Mouse (Mus musculus) gastrocnemius, postnatal 4 days (tissue): ENCODE measurements at regions not wholly inside any gene's neighbourhood (a gene's known extent, or its start where the extent isn't known, plus 50 kb on each side); places are given as distances from the start of the nearest gene placed in this dataset.

Source experiments
- DNase-seq, 2 experiments: peaks; one replicate each; pipeline ENCODE4 v3.0.0; 2021 to 2022; ENCODE audit warnings: low spot score in 2 of 2, mixed read lengths in 2 of 2

- no peak for DNase-seq
Observed at GRCm38 (mm10) chr6:89005094-89005493, 103.0 kb downstream of the Tpra1 start.

GRCm38 (mm10) chr6:89006997-89007396 is 104.9 kb downstream of the Tpra1 start:
- DNase-seq: no peak

GRCm38 (mm10) chr6:89007516-89007915 is 105.5 kb downstream of the Tpra1 start:
- no peak for DNase-seq

- peak; percentile 42 to 62 for DNase-seq
Observed at GRCm38 (mm10) chr6:89008614-89009171, 106.6 kb downstream of the Tpra1 start.

- DNase-seq: no peak
Observed at GRCm38 (mm10) chr6:89012998-89013689, 111.1 kb downstream of the Tpra1 start.

DNA sequence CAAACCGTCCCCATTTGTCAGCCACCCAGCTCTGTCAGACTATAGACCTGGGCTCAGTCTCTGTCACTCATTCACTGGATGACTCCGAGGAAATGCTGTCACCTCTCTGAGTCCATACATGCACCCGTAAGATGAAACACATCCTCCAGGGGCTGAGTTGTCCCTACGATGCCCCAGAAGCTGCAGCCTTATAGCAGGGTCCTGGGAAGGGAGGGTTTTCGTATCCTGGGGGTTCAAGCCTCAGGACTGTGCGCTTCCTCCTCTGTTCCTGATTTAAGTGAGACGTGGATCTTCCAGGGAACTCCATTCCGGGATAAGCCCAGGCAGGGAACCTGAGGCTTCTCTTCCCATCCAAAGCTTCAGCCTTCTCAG is 111.6 kb downstream of the Tpra1 start:
- DNase-seq: no peak

- DNase-seq: no peak
Observed at GRCm38 (mm10) chr6:89024101-89024650, 122.1 kb downstream of the Tpra1 start.

DNA sequence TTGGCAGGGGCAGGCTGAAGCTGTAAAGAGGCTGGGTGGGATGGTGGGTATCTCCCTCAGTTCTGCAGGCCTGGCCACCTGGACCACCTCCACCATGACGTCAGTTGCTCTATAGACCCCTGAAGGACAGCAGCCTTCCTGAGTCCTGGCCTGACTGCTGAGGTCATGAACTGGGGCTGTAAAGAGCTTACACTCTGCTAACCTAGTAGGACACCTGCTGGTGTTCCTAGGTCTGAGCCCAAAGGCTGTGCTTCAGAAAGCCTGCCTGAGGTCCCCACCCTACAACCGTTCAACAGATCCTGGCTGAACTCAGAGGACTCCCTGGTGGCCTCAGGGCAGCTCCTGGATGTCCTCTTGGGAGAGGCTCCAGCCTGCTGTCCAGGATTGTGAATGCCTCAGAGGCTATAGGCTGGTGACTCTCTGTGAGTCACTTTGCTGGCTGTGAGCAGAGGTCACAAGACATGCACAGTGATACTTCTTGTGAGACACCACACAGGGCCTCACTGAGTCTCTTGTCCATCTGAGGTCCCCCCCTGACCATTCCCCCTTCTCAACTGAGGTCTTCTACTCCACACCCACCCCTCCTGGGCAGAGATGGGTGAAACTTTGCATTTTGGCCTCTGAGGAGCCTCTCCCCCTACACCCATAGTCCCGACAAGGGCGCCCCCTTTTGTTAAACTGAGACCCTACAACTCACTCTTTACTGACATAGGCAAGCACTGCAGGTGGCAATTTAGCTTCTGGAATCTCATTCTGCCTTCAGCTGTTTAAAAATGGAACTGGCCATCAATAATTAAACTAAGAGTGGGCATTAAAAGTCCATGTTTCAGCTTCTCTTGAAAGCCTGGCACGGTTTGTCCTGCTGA is 131.6 kb downstream of the Tpra1 start:
- DNase-seq: no peak

- no peak for DNase-seq
Observed at GRCm38 (mm10) chr6:89034455-89034854, 132.4 kb downstream of the Tpra1 start.

GRCm38 (mm10) chr6:89035061-89035835 is 133.2 kb downstream of the Tpra1 start:
- DNase-seq: no peak

DNA sequence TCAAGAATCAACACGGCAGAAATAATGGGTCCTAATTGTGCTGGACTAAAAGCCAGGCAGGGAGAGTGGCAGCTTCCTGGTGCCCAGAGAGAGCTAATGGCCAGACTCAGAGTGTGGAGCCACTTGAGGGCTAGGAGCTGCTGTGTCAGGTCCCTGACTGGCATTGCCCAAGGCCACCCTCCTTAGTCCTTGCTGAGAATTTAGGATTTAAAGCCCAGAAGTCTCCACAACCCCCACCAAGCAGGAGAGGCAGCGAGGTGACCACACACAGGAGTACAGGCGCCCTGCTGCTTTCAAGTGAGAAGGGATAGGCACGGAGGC is 133.7 kb downstream of the Tpra1 start:
- no peak for DNase-seq

- DNase-seq: no peak
Observed at GRCm38 (mm10) chr6:89037392-89037791, 135.3 kb downstream of the Tpra1 start.

DNA sequence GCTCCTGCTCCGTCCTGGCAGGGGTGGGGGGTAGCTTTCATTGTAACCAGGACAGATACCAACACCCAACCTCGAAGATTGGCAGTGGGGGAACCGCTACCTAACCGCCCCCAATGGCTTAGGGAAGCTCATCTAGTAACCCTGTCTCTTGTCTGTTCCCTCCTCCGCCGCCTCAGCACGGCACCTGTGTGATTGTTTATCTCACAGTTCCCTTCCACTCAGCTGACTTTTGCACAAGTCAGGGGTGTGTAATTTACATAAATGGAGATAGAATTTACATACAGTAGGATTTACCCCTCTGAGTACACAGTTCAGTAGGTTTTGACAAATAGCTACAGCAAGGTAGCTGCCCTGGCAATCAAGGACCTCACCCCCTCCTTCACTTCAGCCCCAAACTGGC is 135.8 kb downstream of the Tpra1 start:
- DNase-seq: no peak

DNA sequence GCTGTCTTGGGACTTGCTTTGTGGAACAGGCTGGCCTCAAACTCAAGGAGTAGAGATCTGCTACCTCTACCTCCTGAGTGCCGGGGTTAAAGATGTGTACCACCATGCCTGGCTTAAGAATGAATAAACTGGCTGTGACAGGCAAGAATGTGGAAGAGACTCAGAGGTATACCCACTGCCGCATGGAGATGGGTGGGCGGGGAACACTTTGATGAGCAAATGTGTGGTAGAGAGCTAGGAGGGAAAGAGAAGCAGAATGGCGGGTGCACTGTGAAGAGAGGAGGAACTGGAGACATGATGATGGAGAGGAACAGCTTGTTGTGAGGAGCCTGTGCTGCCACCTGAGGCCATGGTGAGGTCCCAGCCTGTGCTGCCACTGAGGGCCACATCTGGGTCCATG is 138.9 kb downstream of the Tpra1 start:
- no peak for DNase-seq

- DNase-seq: no peak
Observed at GRCm38 (mm10) chr6:89042478-89043239, 140.6 kb downstream of the Tpra1 start.

DNA sequence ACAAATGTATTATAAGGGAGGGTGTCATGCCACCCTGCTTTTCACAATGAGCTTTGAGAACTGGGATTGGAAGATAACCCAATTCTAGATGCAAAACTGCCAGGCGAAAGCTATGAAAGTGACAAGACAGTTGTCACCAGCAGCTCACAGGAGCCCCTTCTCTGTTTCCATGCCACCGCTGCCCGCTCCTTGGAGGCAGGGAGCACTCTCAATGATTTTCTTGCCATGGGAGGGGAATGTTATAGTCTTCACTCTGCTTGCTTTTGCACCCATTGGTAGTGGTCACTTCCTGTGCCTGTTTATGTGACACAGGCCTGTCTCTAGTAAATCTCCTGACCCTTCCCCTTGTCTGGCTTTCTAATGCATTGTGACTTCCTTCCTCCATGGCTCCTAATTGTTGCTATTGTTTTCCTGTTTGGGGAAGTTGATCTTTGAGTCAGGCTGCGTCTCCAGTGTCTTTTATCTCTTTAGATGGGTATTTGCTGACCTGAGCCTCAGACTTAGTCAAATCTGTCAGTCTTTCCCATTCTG is 143.4 kb downstream of the Tpra1 start:
- DNase-seq: no peak

DNA sequence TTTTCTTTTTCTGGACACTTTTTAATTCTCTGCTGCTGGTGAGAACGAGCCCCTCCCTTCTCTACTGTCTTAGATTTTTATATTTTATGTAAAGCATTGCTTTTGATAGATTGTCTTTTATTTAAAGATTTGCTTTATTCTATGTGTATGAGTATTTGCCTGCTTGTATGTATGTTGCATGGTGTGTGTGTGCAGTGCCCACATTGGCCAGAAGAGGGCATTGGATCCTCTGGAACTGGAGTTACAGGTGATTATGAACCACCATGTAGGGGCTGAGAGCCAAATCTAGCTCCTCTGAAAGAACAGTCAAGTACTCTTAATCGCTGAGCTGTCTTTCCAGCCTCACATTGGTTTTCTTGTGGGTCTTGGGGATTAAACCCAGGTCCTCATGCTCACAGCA is 144.4 kb downstream of the Tpra1 start:
- DNase-seq: no peak

DNA sequence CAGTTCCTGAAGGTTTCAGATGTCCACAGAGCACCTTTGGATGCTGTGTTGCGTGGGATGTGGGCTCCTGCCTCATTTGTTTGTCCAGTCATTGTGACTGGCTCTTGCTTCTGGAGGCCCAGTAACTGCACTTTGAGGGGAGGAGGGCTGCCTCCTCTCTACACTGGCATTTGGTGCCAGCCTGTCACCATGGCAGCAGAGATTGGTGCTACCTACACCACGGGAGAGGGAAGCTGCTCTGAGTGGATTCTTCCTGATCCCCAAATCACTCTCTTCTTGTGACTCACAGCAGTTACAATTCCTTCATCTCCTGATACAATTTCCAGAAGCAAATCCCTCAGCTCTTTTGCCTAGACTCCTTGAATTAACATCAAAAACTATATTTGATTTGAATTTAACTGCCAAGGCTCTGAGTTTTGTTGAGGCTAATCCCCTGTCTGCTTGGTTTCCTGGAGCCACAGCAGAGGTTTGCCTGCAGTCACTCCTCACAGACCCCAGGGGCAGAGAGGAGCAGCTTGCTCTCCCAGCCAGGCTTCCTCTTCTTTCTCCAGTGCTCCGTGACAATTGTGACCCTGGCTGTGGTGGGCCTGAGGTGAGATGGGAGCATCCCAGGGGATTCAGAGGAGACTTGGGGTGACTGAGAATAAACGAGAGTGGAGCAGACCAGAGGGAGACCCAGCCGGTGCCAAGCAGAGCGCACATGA is 145.7 kb downstream of the Tpra1 start:
- no peak for DNase-seq

DNA sequence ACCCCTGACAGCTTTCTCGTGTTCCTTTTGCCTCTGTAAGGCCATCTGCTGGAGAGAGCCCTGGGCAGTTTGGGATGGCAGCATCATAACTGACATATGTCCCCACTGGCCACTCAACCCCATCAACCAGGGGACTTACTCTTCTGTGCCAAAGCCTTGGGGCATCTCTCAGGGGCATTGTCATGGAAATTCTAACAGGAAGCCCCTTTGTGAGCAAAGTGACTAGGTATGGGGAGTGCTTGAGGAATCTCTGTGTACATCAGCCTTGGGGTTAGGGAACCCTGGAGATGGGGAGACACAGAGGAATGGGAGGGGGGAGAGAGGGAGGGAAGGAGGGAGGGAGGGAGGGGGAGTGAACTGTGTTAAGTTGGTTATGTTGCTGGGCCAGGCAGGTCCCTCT is 147.2 kb downstream of the Tpra1 start:
- no peak for DNase-seq
